Mouse (Mus musculus) left cerebral cortex, adult 9 months (tissue): ENCODE data around the gene Agtpbp1.

Source experiments
- DNase-seq, 2 experiments: peaks; one replicate each; pipeline ENCODE4 v3.0.0; 2022; ENCODE audit warnings: low spot score in 2 of 2

The Agtpbp1 gene

GRCm38 (mm10) chr13:59580954-59581353 is 4.1 kb downstream of the Agtpbp1 start:
- no peak for DNase-seq

- peak in 1 of 2 experiments; percentile 70 for DNase-seq
Observed at GRCm38 (mm10) chr13:59572549-59572948, 12.5 kb downstream of the Agtpbp1 start.

DNA sequence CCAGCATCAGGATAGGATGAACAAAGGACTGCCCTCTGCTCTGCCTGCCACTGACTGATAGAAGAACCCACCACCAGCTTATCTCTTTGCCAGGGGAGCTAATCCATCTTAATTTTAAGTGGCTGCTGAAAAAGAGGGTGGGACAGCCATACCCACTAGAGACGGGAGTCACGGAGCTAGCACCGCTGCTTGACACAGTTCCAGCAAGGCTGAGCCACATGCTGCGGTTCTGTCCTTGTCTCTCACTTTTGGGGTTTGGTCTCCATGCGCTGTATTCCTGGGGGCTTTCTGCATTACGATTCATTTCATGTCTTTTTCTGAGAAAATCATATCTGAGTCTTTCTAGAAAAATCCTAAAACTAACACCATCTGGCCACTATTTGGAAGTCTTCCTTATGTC is 13.9 kb downstream of the Agtpbp1 start:
- no peak for DNase-seq

DNA sequence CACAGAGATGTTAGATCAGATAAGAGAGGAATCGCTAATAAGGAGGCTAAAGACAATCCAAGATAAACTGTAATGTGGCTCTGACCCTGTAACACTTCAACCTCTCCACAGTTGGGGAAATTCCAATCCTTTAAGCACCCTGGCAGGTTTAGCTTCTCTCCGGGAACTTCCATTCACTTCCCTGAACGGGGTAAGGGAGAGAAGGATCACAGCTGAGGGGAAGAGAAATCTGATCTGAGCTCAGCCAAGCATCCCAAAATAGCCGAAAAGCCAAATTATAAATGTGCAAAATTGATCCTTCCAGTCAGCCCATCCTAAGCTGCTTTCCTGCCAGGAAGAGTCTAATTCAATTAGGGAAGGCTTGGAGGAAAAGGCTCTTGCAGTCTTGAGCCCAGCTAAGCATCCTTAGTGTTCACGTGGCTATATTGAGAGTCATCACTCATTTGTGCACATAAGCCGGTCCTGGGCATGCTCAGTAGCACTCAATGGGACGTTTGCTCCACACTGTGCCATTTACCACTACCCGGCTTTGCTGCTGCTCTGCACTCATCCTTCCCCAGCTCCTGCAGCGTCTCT is 19.0 kb downstream of the Agtpbp1 start:
- no peak for DNase-seq

GRCm38 (mm10) chr13:59564923-59565322 is 20.1 kb downstream of the Agtpbp1 start:
- no peak for DNase-seq

- DNase-seq: no peak
Observed at GRCm38 (mm10) chr13:59564505-59564904, 20.5 kb downstream of the Agtpbp1 start.

DNA sequence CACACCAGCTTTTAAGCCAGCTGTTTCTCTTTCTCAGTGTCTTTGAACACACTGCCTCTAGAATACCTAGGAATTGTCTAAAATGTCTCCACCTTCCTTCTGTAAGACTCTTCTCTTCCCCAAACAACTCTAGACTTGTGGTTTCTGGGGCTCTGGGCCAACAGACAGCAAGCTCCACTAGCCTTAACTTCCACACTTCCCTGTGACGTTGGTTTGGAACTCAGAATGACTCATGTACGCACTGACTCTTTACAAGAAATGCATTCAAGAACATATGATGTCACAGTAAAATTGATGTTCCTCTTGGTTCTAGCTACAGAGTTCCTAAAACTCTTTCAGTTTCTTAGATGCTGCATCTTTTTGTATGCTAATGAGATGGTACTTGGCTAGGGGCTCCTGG is 22.6 kb downstream of the Agtpbp1 start:
- no peak for DNase-seq

DNA sequence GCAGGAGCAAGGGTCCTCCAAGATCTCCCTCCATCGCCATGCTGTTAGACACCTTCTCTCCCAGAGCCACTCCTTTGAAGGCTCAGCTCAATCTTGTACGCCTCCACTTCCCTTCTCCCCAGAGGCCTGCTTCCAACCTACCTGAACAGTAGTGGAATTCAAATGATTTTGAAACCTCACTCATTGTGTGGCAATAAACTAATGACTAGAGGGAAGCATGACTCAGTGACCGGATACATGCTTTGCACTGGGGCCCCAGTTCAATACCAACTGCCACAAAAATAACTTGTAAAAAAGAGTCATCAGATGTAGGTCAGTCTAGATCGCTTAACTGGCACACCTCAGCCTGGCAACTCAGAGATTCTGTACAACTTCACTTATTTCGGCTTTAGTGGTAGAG is 26.3 kb downstream of the Agtpbp1 start:
- no peak for DNase-seq

- DNase-seq: peak; percentile 72 to 81
Observed at GRCm38 (mm10) chr13:59557185-59557985, 27.6 kb downstream of the Agtpbp1 start.

GRCm38 (mm10) chr13:59556670-59557069 is 28.4 kb downstream of the Agtpbp1 start:
- DNase-seq: peak in 1 of 2 experiments; percentile 46

DNA sequence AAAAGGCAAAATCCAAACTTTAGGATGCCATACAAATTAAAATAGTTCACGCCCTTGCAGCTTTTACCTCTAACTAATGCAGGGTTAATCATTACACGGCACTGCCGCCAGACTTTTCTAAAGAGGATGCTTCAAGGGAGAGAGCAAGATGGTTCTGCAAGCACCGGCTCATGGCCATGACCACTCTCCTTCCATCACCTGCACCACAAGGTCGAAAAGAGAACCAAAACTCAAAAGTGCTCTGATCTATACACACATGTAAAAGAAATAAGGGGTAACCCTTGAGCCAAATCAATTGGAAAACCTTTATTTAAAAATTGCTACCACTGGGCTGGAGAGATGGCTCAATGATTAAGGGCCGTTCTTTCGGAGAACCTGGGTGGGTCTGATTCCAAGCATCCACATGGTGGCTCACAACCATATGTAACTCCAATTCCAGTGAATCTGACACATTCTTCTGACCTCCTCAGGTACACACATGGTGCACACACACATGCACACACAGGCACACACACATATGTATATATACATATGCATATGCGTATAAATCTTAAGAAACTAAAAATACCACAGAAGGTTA is 29.3 kb downstream of the Agtpbp1 start:
- DNase-seq: no peak

- DNase-seq: peak in 1 of 2 experiments; percentile 12
Observed at GRCm38 (mm10) chr13:59554772-59555505, 30.1 kb downstream of the Agtpbp1 start.

DNA sequence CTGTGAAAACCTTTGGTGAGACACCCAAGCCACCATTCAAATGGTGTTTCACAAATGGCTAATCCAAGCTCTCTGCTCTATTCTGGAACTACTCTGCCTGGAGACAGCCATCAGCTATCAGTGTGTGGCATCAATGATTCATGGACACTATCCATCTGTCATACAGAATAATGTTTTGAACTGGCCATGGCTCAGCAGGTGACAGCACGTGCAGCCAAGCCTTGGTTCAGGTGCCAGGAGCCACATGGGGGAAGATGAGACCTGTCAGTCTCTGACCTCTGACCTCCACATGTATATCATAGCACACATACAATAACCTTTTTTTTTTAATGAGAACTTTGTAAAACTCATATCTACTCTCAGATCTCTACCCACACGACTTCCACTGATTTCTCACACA is 32.3 kb downstream of the Agtpbp1 start:
- DNase-seq: no peak

- no peak for DNase-seq
Observed at GRCm38 (mm10) chr13:59552286-59552685, 32.7 kb downstream of the Agtpbp1 start.

- DNase-seq: no peak
Observed at GRCm38 (mm10) chr13:59549318-59549798, 35.7 kb downstream of the Agtpbp1 start.

GRCm38 (mm10) chr13:59547716-59548115 is 37.3 kb downstream of the Agtpbp1 start:
- no peak for DNase-seq

- DNase-seq: no peak
Observed at GRCm38 (mm10) chr13:59547091-59547490, 37.9 kb downstream of the Agtpbp1 start.

DNA sequence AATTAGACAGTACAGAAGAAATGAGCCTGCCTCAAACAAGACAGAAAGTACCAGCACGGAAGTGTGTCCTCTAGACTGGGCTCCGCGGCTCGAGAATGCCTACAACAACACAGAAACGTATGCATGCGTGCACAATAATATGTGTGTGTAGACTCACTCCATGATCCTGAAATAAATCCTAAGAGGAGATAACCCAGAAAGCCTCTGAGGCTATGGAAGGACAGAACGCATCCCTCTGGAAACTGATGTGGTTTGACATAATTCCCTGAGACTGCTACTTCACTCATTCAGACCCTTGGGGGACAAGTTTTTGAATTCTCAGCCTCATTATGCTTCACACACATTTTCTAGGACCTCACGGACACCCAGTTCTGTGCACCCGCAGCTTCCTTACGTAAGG is 42.6 kb downstream of the Agtpbp1 start:
- no peak for DNase-seq

DNA sequence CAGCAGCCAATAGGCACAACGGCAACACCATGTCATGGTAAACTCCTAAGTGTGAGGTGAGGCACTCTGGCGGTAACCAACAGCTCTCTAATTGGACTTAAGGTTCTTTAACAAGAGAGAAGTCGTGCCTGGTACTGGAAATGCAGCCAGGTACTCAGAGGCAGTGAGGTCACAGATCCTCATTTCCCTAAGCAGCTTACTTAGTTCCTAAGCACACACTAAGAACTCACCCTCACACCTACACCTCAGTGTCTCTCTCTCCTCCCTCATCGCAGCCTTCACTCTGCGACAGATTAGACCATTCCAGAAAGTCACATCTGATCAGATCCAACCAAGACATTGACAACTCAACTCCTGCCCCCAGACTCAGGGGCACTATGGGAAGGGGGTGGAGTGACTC is 45.0 kb downstream of the Agtpbp1 start:
- DNase-seq: no peak

GRCm38 (mm10) chr13:59538661-59539060 is 46.4 kb downstream of the Agtpbp1 start:
- DNase-seq: no peak

GRCm38 (mm10) chr13:59536631-59537030 is 48.4 kb downstream of the Agtpbp1 start:
- DNase-seq: no peak

DNA sequence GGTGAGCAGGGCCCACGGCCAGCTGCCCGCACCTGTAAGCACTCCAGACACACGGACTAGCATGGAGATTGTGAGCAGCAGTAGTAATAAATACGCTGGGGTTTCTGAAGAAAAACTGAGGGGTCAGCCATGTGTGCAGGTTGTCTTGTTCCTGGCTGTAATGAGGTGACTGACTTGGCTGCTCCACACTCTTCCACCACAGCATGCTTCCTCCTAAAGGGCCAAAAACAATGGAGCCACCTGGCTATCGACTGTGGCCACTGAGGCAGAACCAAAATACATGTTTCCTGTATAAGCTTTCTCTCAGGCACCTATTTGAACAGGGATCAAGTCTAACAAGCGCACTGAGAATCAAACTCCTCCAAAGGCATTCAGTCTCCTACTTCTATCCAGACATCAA is 49.3 kb downstream of the Agtpbp1 start:
- DNase-seq: no peak
